Mouse (Mus musculus) MEL (cell line): ENCODE measurements around the gene Drosha. TPM values are rescaled to one million over a fixed set of nuclear protein-coding genes. Genes with fewer than 3 reads are reported as not detected.

Experiments used
- DNase-seq: peaks from one replicate; pipeline ENCODE4 v3.0.0; 2011; ENCODE audit warnings: low read depth, low spot score
- H3K27ac ChIP-seq: 2 replicates; pipeline ENCODE4 v1.5.1; 2012; ENCODE audit warnings: low read depth, mild to moderate bottlenecking, control low read depth, low read length, moderate library complexity; ENCODE audit not compliant: control insufficient read depth
- H3K27me3 ChIP-seq, 2 experiments: fragments of 150-350 bp in 1 of 2; sonication (generic) in 1 of 2; 2 replicates each; pipeline ENCODE4 v1.6.1; 2012; ENCODE audit warnings: low read length in 2 of 2, mild to moderate bottlenecking in 2 of 2, improper control_type of control experiment in 1 of 2, moderate library complexity in 1 of 2; ENCODE audit not compliant: insufficient read depth in 2 of 2, control insufficient read depth in 1 of 2
- H3K36me3 ChIP-seq, 2 experiments: 2 replicates each; pipeline ENCODE4 v1.6.1; 2012 to 2014; ENCODE audit warnings: low read length in 2 of 2, improper control_type of control experiment in 1 of 2, inconsistent platforms in 1 of 2, mild to moderate bottlenecking in 1 of 2; ENCODE audit not compliant: insufficient read depth in 2 of 2, control insufficient read depth in 1 of 2
- H3K4me1 ChIP-seq, 2 experiments: fragments of 150-350 bp in 1 of 2; sonication (generic) in 1 of 2; 2 replicates each; pipeline ENCODE4 v1.6.1; 2012; ENCODE audit warnings: low read length in 2 of 2, improper control_type of control experiment in 1 of 2, mild to moderate bottlenecking in 1 of 2; ENCODE audit not compliant: insufficient read depth in 2 of 2, control insufficient read depth in 1 of 2
- H3K4me3 ChIP-seq, 2 experiments: fragments of 150-350 bp in 1 of 2; sonication (generic) in 1 of 2; 2 replicates each; pipeline ENCODE4 v1.5.1; 2012; ENCODE audit warnings: low read depth in 2 of 2, low read length in 2 of 2, mild to moderate bottlenecking in 2 of 2, moderate library complexity in 2 of 2, control low read depth in 1 of 2, improper control_type of control experiment in 1 of 2; ENCODE audit not compliant: control insufficient read depth in 1 of 2, insufficient read depth in 1 of 2
- H3K79me2 ChIP-seq: 2 replicates; pipeline ENCODE4 v1.6.1; 2012; ENCODE audit warnings: mild to moderate bottlenecking, low read length, moderate library complexity; ENCODE audit not compliant: control insufficient read depth, poor library complexity, insufficient read depth
- H3K9ac ChIP-seq: 2 replicates; pipeline ENCODE4 v1.6.1; 2012; ENCODE audit warnings: low read depth, mild to moderate bottlenecking, control low read depth, low read length, moderate library complexity; ENCODE audit not compliant: control insufficient read depth, poor library complexity, severe bottlenecking
- H3K9me3 ChIP-seq: fragments of 150-350 bp; sonication (generic); replicated peaks from 2 replicates; pipeline ENCODE4 v1.6.1; 2012; ENCODE audit warnings: mild to moderate bottlenecking, low read length, improper control_type of control experiment, moderate library complexity; ENCODE audit not compliant: insufficient read depth
- BHLHE40 ChIP-seq: IDR thresholded peaks from 2 replicates; pipeline ENCODE4 v1.6.1; 2012; ENCODE audit warnings: low read depth, mild to moderate bottlenecking, inconsistent platforms, low read length, improper control_type of control experiment, borderline replicate concordance
- CHD2 ChIP-seq: IDR thresholded peaks from 2 replicates; pipeline ENCODE4 v1.6.1; 2011; ENCODE audit warnings: low read length, improper control_type of control experiment
- CTCF ChIP-seq, 3 experiments: IDR thresholded peaks in 2 of 3; conservative IDR thresholded peaks in 1 of 3; 2 replicates each; pipeline ENCODE4 v1.5.1; 2011 to 2012; ENCODE audit warnings: low read length in 3 of 3, low read depth in 2 of 3, mild to moderate bottlenecking in 2 of 3, improper control_type of control experiment in 1 of 3, inconsistent platforms in 1 of 3, mixed read lengths in 1 of 3, moderate library complexity in 1 of 3; ENCODE audit not compliant: control insufficient read depth in 1 of 3, insufficient read depth in 1 of 3, poor library complexity in 1 of 3, severe bottlenecking in 1 of 3
- ETS1 ChIP-seq: IDR thresholded peaks from 2 replicates; pipeline ENCODE4 v1.6.1; 2012; ENCODE audit warnings: low read depth, mild to moderate bottlenecking, inconsistent platforms, low read length, improper control_type of control experiment, moderate library complexity
- GATA1 ChIP-seq: IDR thresholded peaks from 2 replicates; pipeline ENCODE4 v1.6.1; 2011; ENCODE audit warnings: low read depth, low read length, improper control_type of control experiment
- HCFC1 ChIP-seq: IDR thresholded peaks from 2 replicates; pipeline ENCODE4 v1.6.1; 2012; ENCODE audit warnings: low read depth, mild to moderate bottlenecking, inconsistent platforms, low read length, improper control_type of control experiment, moderate library complexity
- MAFK ChIP-seq: IDR thresholded peaks from 2 replicates; pipeline ENCODE4 v1.6.1; 2011; ENCODE audit warnings: low read depth, mild to moderate bottlenecking, low read length, improper control_type of control experiment, borderline replicate concordance
- MAX ChIP-seq: IDR thresholded peaks from 2 replicates; pipeline ENCODE4 v1.6.1; 2011; ENCODE audit warnings: low read length, improper control_type of control experiment
- MYC ChIP-seq: IDR thresholded peaks from 2 replicates; pipeline ENCODE4 v1.6.1; 2011; ENCODE audit warnings: low read depth, mild to moderate bottlenecking, low read length, improper control_type of control experiment, moderate library complexity
- POLR2AphosphoS2 ChIP-seq: IDR thresholded peaks from 2 replicates; pipeline ENCODE4 v1.6.1; 2011; ENCODE audit warnings: low read length, improper control_type of control experiment
- RAD21 ChIP-seq: IDR thresholded peaks from 2 replicates; pipeline ENCODE4 v1.6.1; 2011; ENCODE audit warnings: mild to moderate bottlenecking, low read depth, low read length, improper control_type of control experiment
- RCOR1 ChIP-seq: IDR thresholded peaks from 2 replicates; pipeline ENCODE4 v1.6.1; 2012; ENCODE audit warnings: low read depth, mild to moderate bottlenecking, inconsistent platforms, low read length, improper control_type of control experiment
- SMC3 ChIP-seq: IDR thresholded peaks from 2 replicates; pipeline ENCODE4 v1.6.1; 2011; ENCODE audit warnings: low read depth, low read length, improper control_type of control experiment
- TBP ChIP-seq: IDR thresholded peaks from 2 replicates; pipeline ENCODE4 v1.8.0; 2011; ENCODE audit warnings: low read depth, low read length, improper control_type of control experiment
- TCF12 ChIP-seq: IDR thresholded peaks from 2 replicates; pipeline ENCODE4 v1.6.1; 2014; ENCODE audit warnings: low read depth, mild to moderate bottlenecking, inconsistent platforms, low read length, improper control_type of control experiment, moderate library complexity
- USF1 ChIP-seq: IDR thresholded peaks from 2 replicates; pipeline ENCODE4 v1.6.1; 2014; ENCODE audit warnings: low read depth, mild to moderate bottlenecking, inconsistent platforms, low read length, improper control_type of control experiment, moderate library complexity
- ZC3H11A ChIP-seq: IDR thresholded peaks from 2 replicates; pipeline ENCODE4 v1.6.1; 2012; ENCODE audit warnings: low read depth, mild to moderate bottlenecking, inconsistent platforms, low read length, improper control_type of control experiment
- ZMIZ1 ChIP-seq: IDR thresholded peaks from 2 replicates; pipeline ENCODE4 v1.6.1; 2012; ENCODE audit warnings: low read depth, mild to moderate bottlenecking, inconsistent platforms, low read length, improper control_type of control experiment, moderate library complexity
- polyA plus RNA-seq, 2 experiments: library from polyadenylated mRNA; stranded (reverse) in 1 of 2; unstranded in 1 of 2; fragments of >175 nt in 1 of 2; fragments of >200 nt in 1 of 2; gene quantifications; 2 replicates each; pipeline versions ENCODE4 v1.2.1 to v1.2.4; 2012; ENCODE audit warnings: low replicate concordance in 2 of 2, low read depth in 1 of 2; ENCODE audit not compliant: insufficient read length in 2 of 2, insufficient read depth in 1 of 2, missing spikeins in 1 of 2
- total RNA-seq: library from RNA; depleted of rRNA; stranded (reverse); fragments of 300-350 nt; gene quantifications from 2 replicates; pipeline ENCODE4 v1.2.3, GENCODE M21; 2012

Gene Drosha
- total and polyA plus RNA-seq, 3 experiments = 43.3 to 482 (median 96.9) TPM

- H3K79me2 ChIP-seq = no peaks in the 10 kb centered on the region
- H3K36me3 ChIP-seq = no peaks in the 10 kb centered on the region
- H3K4me3 ChIP-seq = no peak overlapping the region
- no peak overlapping the region for H3K9ac ChIP-seq
- H3K27ac ChIP-seq = no peak overlapping the region
- no peaks in the 10 kb centered on the region; a peak in 1 of 4 replicates for H3K4me1 ChIP-seq
- no peaks in the 10 kb centered on the region; a peak in 1 of 4 replicates for H3K27me3 ChIP-seq
- no peaks in the 10 kb centered on the region for H3K9me3 ChIP-seq
- peak; percentile 94 for DNase-seq
- TF ChIP-seq MAFK = no peak
- TF ChIP-seq TBP = 0 out of 2 replicates have a peak, but pooled peaks have one; percentile 19
- TF ChIP-seq SMC3 = peak; percentile 87
- 0 out of 2 replicates have a peak, but pooled peaks have one; percentile 3 for TF ChIP-seq BHLHE40
- TF ChIP-seq RCOR1 = no peak
- TF ChIP-seq GATA1 = 0 out of 2 replicates have a peak, but pooled peaks have one; percentile 4
- peak; percentile 88 for TF ChIP-seq RAD21
- peak; percentile 46 to 83 (median 80) for TF ChIP-seq CTCF (IDR thresholded peaks at IDR 0.05 in 2 of 3, conservative IDR thresholded peaks at IDR 0.05 in 1 of 3; ENCODE audit: control insufficient read depth in 1 of 3, insufficient read depth in 1 of 3, low read depth in 2 of 3, low read length in 3 of 3, poor library complexity in 1 of 3, severe bottlenecking in 1 of 3)
- peak; percentile 90 for TF ChIP-seq ZC3H11A
- 0 out of 2 replicates have a peak, but pooled peaks have one; percentile 20 for TF ChIP-seq MYC
Observed at GRCm38 (mm10) chr15:12795457-12795894, 29.1 kb upstream of the Drosha start.

GRCm38 (mm10) chr15:12795909-12796470, 28.6 kb upstream of the Drosha start:
- TF ChIP-seq SMC3 (no peak), MYC (0 out of 2 replicates have a peak, but pooled peaks have one; percentile 2)
- TF ChIP-seq, all 39 proteins: peak for 1
- no peak for DNase-seq
- Histone ChIP-seq H3K27me3 (no peaks in the 10 kb centered on the region), H3K36me3 (no peaks in the 10 kb centered on the region), H3K27ac (no peak overlapping the region), H3K4me1 (no peaks in the 10 kb centered on the region; a peak in 1 of 4 replicates), H3K4me3 (no peak overlapping the region), H3K79me2 (no peaks in the 10 kb centered on the region), H3K9me3 (no peaks in the 10 kb centered on the region), H3K9ac (no peak overlapping the region)

GRCm38 (mm10) chr15:12798043-12798442, 26.6 kb upstream of the Drosha start:
- Histone ChIP-seq H3K79me2 (no peaks in the 10 kb centered on the region), H3K9me3 (no peaks in the 10 kb centered on the region), H3K4me1 (no peaks in the 10 kb centered on the region; a peak in 1 of 4 replicates), H3K36me3 (no peaks in the 10 kb centered on the region), H3K27ac (no peak overlapping the region), H3K4me3 (no peak overlapping the region), H3K9ac (no peak overlapping the region), H3K27me3 (no peaks in the 10 kb centered on the region)
- DNase-seq = no peak
- TF ChIP-seq ETS1 (no peak), CTCF (IDR thresholded peaks at IDR 0.05 in 2 of 3, conservative IDR thresholded peaks at IDR 0.05 in 1 of 3; ENCODE audit: control insufficient read depth in 1 of 3, insufficient read depth in 1 of 3, low read depth in 2 of 3, low read length in 3 of 3, poor library complexity in 1 of 3, severe bottlenecking in 1 of 3) (no peak), ZMIZ1 (no peak), MAX (no peak), USF1 (no peak), TCF12 (no peak), CHD2 (no peak), HCFC1 (no peak), MAFK (no peak), POLR2AphosphoS2 (no peak), GATA1 (no peak)
